Mouse (Mus musculus) frontal cortex, postnatal 10 days (tissue): ENCODE data around the gene Arid3c.
"Not testable (repeated sequence)": the region's sequence is repeated elsewhere in the genome, so short reads cannot be mapped to it uniquely, and the experiment has no call there.

ENCODE experiments used
- DNase-seq, 2 experiments: peaks; one replicate each; pipeline ENCODE4 v3.0.0; 2022; ENCODE audit warnings: low spot score in 2 of 2, mixed read lengths in 1 of 2

Arid3c gene

DNA sequence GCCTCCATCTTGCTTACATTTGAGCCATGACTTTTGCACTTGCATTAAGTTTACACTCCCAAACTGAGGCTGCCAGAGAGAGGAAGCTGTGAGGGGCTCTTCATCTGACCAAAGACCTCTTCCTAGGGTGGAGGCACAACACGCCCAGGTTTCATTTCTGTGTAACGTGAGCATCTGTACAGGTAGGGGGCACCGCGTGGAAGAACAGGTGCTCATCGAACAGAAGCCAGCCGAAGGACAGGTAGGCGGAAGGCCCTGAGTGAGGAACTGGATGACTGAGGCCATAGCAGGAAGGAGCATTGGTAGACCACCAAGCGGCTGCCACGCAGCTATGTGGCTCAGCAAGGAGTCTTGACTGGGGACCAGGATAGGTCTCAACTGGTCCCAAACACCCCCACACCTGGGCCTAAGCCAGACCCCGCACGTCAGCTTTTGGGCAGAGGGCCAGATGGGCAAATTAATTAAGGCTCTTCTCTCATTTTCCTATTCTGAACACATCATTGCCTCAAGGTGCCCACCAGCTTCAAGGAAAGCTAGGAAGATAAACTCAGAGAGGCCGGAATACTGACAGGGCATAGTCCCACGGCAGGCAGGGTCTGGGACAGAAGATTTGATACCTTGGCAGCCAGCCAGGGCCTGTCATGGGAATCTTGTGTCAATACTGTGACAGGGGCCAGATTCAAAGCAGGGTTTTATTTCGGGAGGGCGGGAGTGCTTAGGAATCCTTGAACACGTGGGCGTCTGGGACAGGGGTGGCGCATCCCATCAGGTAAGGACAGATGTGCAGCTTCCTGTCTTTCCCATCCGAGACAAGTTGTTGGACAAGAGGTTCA is 24.8 kb downstream of the Arid3c start:
- DNase-seq: no peak

DNA sequence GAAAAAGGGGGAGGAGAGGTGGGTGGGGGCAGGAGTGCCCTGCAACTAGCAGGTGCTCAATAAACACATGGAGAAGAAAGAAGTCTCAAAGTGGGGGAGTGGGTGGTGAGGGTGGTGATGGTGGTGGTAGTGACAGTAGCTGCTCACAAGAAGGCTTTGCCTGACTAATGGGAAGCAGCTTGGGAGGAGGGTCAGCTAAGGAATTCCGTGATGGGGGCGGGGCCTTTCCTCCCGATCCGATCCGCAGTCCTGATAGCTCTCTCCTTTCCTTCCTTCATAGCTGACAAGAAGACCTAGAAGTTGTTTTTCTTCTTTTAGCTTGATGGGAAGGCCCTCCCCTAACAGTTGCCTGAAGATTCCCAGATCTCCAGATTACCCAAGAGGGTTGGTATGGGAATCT is 26.3 kb downstream of the Arid3c start:
- no peak for DNase-seq

DNA sequence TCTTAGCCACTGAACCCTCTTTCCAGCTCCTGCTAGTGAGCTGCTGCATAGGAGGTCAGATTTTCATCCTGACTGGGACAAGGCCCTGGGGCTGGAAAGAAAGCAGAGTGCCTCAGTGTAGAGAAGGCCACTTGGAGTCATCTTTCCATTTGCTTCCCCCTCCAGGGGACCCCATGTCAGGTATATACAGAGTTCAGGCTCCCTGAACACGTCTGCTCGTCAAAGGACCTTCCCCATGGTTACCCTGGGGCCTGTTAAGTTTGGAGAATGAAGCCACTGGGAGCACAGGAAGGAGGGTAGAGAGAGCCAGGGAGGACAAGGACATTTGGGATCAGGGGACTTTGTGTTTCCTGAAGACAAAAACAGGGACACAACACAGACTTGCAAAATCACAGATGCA is 28.7 kb downstream of the Arid3c start:
- not testable (repeated sequence) for DNase-seq

DNA sequence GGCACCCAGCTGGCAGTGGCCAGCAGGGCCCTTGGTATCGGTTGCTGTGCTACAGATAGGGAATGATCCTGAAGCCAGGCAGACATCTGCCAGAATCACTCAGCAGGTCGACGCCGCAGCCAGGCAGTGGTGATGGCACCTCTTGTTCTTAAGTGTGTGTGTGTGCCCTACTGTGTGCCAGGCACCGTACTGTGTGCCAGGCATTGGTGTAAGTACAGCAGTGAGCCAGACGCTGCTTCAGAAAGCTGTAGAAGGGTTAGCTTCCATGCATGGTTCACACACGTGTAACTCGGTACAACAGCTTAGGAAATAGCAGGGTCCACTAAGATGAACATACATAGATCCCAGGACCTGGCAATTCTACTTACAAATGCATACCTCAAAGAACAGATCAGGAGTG is 30.7 kb downstream of the Arid3c start:
- not testable (repeated sequence) for DNase-seq

DNA sequence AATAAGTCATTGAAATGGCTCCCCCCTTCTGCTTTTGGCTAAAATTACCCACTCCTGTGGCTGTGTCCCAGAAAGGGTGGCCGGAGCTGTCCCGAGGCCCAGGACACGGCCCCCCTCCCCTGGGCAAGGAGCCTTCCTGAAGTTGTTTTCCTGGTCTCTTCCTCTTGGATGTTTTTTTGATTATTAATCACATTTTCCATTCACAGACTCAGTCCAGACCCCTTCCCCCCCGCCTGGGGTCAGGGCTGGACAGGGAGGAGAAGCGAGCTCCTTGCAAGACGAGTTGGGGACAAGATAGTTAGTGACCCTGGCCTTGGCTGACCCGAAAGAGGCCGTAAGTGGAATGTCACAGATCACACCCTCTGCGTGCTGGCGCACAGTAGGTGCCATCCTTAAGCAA is 31.2 kb downstream of the Arid3c start, which contains the start of gene Il11ra1:
Gene Il11ra1, plus strand, starts transcription at position 207 of the 400 bp plus-strand sequence.
- not testable (repeated sequence) for DNase-seq

DNA sequence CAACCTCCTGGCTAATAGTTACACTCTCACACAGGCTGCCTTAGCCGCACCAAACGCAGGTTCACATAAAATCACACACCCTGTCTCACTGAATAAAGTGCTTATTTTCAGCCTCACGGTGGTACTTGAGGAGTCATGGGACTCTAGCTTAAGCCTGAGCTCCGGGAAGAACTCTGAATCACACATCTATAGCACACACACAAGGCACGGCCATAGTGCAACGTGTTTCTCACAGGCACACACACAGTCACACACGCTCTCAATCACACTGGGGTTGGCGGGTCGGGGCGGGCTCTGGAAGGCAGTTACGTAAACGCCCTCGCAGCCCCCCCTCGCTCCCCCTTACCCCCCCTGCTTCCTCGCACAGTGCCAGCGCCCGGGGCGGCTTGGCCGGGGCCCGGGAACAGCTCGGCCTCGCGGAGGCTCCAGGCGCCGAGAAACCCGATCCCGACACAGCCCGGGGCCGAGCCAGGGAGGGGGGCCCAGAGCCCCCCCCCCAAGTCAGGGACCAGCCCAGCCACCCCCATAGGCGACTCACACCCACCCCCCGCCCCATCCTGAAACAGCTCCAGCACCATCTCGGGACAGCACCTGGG is 32.4 kb downstream of the Arid3c start:
- not testable (repeated sequence) for DNase-seq

DNA sequence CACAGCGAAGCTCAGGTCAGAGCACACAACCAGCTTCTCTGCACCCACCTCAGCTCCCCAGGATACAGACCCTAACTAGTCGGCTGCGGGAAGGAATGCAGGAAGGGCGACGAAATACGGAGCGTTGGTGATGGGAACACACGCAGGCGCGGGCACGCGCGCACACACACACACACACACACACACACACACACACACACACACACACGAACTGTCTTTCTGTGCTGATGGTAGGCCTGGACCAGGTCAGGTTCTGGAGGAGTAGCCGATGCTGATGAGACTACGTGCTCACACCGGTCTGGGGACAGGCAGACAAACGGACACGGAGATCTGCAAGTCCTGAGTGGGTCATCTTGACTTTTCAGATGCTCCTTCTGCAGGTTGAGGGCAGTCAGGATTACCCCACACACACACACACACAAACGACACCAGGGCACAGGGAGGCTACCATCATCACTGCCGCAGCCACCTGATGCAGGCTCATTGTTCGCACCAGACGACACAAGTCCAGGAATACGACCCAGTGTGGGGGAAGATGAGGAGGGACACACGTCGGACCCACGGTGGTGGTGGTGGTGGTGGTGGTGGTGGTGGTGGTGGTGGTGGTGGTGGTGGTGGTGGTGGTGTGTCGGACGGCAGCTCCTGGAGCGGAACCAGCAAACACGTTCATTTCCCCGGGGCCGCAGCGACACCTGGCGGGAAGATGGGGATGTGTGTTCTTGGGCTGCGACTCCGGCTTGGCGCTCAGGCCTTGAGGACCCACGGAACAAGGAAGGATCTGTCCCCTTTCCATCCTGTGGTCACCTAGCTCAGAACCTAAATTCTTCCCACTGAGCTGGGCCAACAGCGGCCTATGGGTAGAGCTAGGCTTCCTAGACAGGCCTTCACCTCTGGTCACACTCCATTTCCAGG is 33.8 kb downstream of the Arid3c start, which contains the start of gene Cntfr:
Gene Cntfr, minus strand, starts transcription at position 160 of the 912 bp plus-strand sequence.
- peak in 1 of 2 experiments; percentile 84 for DNase-seq

DNA sequence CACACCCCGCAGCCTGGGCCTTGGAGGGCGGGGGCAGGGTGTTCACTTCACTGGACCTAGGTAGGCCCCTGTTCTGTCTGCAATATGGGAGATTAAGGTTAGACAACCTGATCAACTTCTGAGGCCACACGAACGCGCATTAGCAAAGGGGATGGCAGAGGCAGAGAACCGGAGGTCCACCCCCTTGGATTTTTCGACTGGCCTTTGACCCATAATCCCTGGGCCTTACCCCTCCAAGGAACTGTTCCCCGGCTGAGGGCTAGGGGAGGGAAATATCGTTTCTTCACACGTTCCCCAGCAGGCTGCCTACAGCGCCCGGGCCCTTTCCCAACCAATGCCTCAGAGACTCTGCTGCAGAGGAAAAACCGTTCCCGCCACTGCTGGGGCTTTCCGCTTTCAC is 34.5 kb downstream of the Arid3c start:
- not testable (repeated sequence) for DNase-seq

DNA sequence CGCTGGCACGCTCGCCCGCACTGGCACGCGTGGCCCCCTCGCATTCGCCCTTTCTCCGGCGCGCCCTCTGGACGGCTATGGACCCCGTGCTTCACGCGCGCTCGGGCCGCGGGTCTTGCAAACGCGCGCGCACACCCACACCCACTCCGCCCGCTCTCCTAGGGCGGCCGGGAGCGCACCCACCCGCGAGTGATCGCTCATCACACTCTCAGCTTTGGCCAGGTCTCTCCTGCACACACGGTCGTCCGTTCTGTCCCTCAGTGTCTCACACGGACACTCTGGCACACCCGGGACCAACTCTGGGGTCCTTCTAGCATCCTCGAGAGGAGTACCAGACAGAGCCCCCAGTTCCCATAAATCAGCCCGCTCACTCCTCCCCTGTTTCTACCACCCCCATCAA is 35.1 kb downstream of the Arid3c start:
- not testable (repeated sequence) for DNase-seq

DNA sequence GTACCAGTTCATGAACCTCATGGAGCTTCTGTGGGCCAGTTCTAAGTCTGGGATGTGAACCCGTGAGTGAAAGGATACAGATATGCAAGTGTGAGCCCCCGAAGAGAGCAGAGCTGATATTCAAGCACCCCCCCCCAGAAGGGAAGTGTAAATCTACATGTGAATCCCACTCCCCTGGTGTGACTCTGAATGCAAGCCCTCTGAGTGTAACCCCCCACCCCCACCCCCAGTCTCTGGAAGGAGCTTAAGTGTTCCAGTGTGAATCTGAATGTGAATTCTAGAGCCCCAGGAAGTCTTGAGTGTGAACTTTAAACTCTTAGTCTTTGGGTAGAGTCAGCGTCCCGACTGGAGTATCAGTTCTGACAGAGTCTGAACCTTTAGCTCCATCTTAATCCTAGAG is 37.4 kb downstream of the Arid3c start:
- DNase-seq: not testable (repeated sequence)

DNA sequence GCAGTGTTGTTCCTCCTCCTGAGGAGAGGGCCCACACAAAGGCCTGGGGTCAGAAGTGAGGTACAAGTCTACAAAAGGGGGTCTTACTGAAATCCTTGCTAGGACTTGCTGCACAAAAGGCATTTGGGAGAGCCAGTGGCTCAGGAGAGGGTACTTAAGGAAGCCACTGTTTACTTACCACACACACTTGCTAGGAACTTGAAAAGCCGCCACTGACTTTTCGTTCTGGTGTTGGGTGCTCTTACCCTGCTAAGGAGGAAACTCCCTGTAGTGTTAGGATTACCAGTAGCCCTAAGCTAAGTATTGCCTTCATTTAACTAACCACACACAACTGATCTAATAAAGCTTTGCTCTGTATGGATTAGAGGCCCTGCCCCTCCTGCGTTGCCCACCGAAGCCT is 40.9 kb downstream of the Arid3c start:
- DNase-seq: not testable (repeated sequence)

DNA sequence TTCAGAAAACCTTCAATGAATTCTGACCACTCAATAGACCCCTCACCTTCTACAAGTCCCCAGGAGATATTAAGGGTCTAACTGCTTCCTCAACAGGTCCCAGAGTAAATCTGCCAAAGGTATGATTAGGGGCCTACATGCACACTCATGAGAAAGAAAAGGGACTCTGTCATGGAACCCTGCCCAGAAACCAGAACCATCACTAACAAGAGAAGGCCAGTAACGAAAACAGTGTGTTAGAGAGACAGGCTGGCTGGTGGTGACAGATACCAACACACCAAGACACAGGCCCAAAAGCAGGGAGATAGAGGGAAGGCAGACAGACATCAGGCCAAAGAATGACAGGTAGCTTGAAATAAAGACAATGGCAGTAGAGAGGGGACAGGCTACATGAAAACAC is 42.4 kb downstream of the Arid3c start:
- not testable (repeated sequence) for DNase-seq

DNA sequence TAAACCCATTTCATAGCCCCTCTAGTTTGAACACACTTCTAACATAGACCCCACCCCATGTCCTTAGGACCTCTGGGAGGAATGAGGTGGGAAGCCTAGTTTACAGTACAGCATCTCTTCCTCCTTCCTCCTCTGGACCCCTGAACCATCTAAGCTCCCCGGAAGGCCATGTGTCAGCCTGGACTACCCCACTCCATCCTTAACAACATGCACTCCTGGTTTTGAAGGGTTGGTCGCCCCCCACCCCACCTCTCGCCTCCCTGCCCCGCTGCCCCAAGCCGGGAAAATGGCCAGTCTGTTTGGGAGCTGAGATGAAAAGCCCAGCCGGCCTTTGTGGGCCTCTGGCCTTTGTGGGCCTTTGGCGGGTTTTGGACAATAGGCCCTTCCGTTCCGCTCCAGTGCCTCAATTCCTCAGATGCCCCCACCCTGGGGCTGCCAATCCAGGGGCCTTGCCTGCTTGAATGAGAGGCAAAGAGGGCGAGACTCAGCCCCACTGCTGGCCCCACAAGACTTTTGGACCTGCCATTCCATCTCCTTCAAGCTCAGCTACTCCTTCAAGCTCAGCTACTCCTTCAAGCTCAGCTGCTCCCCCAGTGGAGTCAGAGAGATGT is 45.0 kb downstream of the Arid3c start:
- DNase-seq: not testable (repeated sequence)

DNA sequence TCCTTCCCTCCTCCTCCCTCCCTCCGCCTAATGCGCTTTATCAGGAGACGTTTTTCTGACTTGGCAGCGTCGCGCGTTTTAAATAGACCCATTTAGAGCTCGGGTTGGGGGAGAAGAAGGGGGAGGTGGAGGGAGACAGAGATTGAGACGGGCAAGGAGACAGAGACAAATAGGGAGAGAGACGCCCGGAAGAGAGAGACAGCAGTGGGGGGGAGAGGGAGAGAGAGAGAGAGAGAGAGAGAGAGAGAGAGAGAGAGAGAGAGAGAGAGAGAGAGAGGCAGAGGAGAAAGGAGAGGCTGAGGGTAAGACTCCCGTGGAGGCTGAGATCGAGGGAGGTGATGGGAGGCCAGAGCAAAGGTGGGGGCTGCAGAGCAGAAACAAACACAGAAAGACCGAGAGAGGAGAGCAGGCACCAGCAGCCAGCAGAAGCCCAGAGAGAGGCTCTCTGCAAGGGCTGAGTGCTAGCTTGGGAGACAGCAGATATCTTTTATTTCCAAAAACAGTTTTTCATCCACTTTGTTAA is 46.0 kb downstream of the Arid3c start:
- DNase-seq: not testable (repeated sequence)

DNA sequence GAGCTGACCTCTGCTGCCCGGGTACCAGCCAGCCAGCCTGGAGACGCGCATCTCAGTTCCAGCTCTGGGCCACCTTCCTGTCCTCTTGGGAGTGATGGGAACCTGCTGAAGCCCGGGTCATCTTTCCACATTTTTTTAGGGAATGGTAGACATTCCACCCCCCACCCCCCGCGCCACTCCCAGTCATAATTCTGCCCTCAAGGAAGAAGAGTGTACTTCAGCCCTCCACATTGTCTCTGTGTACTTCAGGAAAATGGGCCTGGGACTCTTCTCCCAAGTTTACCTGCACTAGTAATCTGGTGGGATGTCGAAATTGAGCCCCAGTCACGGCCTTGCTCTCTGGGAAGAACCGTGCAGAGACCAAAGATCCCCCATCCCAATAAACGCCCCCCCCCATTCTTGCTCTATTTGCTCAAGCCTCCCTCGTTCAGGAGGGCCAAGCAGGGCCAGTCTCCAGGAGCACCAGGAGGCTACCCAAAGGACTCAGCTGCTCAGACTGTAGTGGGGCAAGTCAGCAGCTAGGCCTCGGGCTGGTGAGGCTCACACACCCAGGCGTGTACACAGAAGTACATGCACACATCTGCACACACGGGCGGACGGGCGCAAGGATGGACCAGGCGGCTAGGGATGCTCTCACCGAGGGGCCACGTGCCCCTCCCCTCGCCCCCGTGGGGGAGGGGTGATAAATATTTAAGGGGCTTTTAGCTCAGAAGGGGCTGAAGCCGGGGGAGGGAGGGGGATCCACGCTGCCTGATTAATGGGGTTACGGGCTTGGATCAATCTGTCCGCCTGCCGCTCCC is 46.6 kb downstream of the Arid3c start:
- not testable (repeated sequence) for DNase-seq

DNA sequence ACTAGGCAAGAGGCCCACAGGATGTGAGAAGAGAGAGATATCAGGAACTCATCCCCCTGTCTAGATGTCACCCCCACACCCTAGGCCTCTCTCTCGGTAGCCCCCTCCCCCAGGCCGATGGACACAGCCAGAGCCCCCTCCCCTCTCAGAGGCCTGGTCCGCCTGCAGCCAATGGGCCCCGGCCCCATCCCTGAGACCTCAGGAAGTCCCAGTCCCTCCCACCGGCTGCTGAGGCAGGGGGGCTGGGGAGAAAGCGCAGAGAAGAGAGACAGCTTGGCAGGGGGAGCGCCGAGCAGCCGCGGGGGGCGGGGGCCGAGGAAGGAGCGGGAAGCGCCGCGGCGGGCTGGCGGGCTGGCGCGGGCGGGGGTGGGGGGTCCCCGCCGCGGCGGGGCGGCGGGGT is 47.6 kb downstream of the Arid3c start:
- not testable (repeated sequence) for DNase-seq

DNA sequence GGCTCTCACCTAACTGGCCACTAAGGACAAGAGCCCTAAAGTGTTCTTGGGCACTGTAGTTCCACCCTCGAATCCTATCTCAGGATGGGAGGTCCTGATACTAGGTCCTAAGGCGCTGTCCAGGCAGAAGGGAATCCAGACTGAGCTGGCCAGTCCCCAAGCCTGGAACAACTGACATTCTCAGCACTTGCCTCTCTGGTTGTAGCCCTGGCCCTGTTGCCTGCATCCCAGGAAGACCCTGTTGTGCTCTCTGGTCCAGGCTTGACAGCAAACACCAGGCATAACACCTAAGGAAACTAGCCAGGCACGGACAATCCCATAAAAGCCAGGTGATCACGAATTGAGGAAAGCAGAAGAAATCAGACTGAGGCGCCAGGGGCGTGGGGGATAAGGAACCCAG is 48.2 kb downstream of the Arid3c start:
- DNase-seq: no peak

DNA sequence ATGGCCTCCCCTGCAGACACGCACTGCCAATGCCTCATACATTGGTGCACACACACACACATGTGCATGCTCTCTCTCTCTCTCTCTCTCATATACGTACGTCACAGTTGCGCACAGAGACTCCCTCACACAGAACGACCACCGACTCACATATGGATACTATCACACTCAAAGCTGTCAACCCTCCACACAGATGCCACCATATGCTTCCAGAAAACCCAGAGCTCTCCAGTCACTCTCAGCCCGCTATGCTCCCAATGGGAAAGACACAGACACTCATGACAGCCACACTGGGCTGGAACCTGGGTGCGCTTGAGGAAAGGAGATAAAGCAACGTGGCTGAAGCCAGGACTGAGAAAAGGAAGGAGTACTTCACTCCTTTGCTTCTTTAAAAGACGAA is 49.0 kb downstream of the Arid3c start:
- DNase-seq: no peak

DNA sequence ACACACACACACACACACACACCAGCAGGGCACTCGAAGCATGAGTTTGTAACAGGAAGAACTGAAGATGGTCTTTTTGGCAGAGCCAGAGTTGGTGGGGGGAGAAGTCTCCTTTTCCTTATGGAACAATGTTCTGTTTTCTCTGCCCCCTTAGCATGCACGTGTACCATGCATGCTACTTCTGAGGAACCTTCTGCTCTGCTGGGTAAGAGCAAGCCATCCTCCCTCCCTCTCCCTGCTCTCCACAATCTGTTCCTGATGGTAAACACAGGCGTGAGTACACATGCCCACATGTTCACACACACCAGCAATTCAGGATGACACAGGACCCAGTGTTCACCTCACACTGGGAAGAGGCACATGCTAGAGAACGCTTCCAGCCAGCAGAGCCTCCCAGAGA is 49.8 kb downstream of the Arid3c start:
- DNase-seq: no peak

DNA sequence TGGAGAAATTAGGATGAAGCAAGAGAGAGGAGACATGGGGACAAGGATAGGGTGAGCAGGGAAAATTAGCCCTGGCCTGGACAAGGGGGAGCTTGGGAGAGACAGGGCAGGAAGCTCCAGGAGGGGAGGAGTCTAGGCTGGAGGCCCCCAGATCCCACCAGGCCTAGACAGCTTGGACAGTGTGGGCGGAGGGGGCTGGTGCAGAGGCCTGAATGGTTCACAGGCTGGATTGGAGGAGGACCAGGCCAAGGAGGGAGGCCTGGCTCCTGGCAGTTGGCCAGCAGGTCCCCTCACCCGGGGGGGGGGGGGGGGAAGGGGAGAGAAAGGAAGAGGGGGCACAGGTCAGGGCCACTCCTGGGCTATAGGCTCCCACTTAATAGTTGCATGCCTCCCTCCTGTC is 51.7 kb downstream of the Arid3c start:
- no peak for DNase-seq
